15 mouse cellular contexts compared by ENCODE assay signal in genomic region chr5:107684380-107684779, GRCm38 (mm10). TPM values are rescaled to one million over a fixed set of nuclear protein-coding genes. Genes with fewer than 3 reads are reported as not detected.
A peak's percentile ranks its signal among the peaks of the same experiment; 100 is the strongest.
DNase-seq lines count a peak whose midpoint lies in the region; ATAC-seq and TF ChIP-seq lines count a peak whose summit lies in the region.
"Had no signal": no experiment of that assay in that cellular context is flagged by ENCODE, and none has a peak within 500 bp of the region (broad histone marks: within the 10 kb centered on the region; RNA-seq: fewer than 3 reads in every experiment).

No protein-coding gene starts in this region.

- 64% methylated on average over 2 of the region's 2 CpGs for WGBS in heart, postnatal 0 days
- 59% methylated on average over 2 of the region's 2 CpGs for WGBS in lung, embryonic 14.5 days

- no peaks in the 10 kb centered on the region for H3K9me3 ChIP-seq in heart, postnatal 0 days (replicated peaks; ENCODE audit: control insufficient read depth, low read length)
- H3K9me3 ChIP-seq in lung, embryonic 14.5 days (ENCODE audit: low read depth, low read length) = no peaks in the 10 kb centered on the region
- H3K9me3 ChIP-seq: heart, embryonic 10.5 days; neural tube, embryonic 12.5 days had no signal

- H3K4me2 ChIP-seq in heart, postnatal 0 days (ENCODE audit: low read depth, low read length) = no peak overlapping the region
- H3K4me2 ChIP-seq in lung, embryonic 14.5 days = no peak overlapping the region
- H3K4me2 ChIP-seq: hindbrain, embryonic 14.5 days; neural tube, embryonic 12.5 days had no signal

- TF ChIP-seq CTCF in heart, postnatal 0 days (IDR thresholded peaks at IDR 0.05; ENCODE audit: low read depth) = peak; percentile 31
- peak; percentile 37; the same call in 1 of the 2 replicates for TF ChIP-seq CTCF in lung, embryonic 14.5 days (IDR thresholded peaks at IDR 0.05; ENCODE audit: low read depth)

- no peak for ATAC-seq in heart, postnatal 0 days (ENCODE audit: insufficient read depth, low read depth)
- no peak for ATAC-seq in lung, embryonic 14.5 days (ENCODE audit: insufficient read depth)

- DNase-seq in heart, postnatal 0 days (ENCODE audit: low spot score) = no peak
- DNase-seq in heart, adult 11 months = no peak
- peak; percentile 37 for DNase-seq in lung, embryonic 14.5 days
- DNase-seq in lung, adult 18-20 months = no peak
- DNase-seq in 416B (ENCODE audit: low read depth) = peak; percentile 74
- peak; percentile 10 for DNase-seq in brain, adult 2 months (ENCODE audit: low read depth, low spot score)
- no peak for DNase-seq in natural killer cell, adult 2 months (ENCODE audit: low spot score in 2 of 2)
- DNase-seq in adrenal gland, postnatal 25 days = no peak
- DNase-seq: right cerebral cortex, adult 18-20 months had no signal

- no peaks in the 10 kb centered on the region for H3K4me1 ChIP-seq in heart, postnatal 0 days (ENCODE audit: control insufficient read depth, insufficient read depth)
- no peaks in the 10 kb centered on the region for H3K4me1 ChIP-seq in lung, embryonic 14.5 days (ENCODE audit: insufficient read depth)

- H3K27me3 ChIP-seq in heart, postnatal 0 days (ENCODE audit: control insufficient read depth, insufficient read depth, low read length) = peaks cover 7% of the 10 kb centered on the region
- H3K27me3 ChIP-seq in lung, embryonic 14.5 days (ENCODE audit: insufficient read depth, low read length) = 0 out of 2 replicates have a peak, but pooled peaks cover 3% of the 10 kb centered on the region

- TF ChIP-seq EP300 in heart, postnatal 0 days (IDR thresholded peaks at IDR 0.05; ENCODE audit: low read depth) = no peak

- H3K4me3 ChIP-seq in heart, postnatal 0 days (ENCODE audit: low read depth, low read length) = no peak overlapping the region
- H3K4me3 ChIP-seq in lung, embryonic 14.5 days (ENCODE audit: low read depth, low read length) = no peak overlapping the region
- H3K4me3 ChIP-seq: erythroblast, embryonic 14.5 days; heart, embryonic 10.5 days; neural tube, embryonic 12.5 days had no signal

- H3K36me3 ChIP-seq in heart, postnatal 0 days (replicated peaks; ENCODE audit: control insufficient read depth, insufficient read depth, low read length) = no peaks in the 10 kb centered on the region
- no peaks in the 10 kb centered on the region for H3K36me3 ChIP-seq in lung, embryonic 14.5 days (ENCODE audit: insufficient read depth)
- H3K36me3 ChIP-seq: heart, embryonic 10.5 days; neural tube, embryonic 12.5 days had no signal

- no peak overlapping the region for H3K9ac ChIP-seq in heart, postnatal 0 days (replicated peaks; ENCODE audit: low read depth, low read length)
- no peak overlapping the region for H3K9ac ChIP-seq in lung, embryonic 14.5 days
- H3K9ac ChIP-seq: hindbrain, embryonic 14.5 days; neural tube, embryonic 12.5 days had no signal

- H3K27ac ChIP-seq in heart, postnatal 0 days (ENCODE audit: low read depth) = no peak overlapping the region
- H3K27ac ChIP-seq in lung, embryonic 14.5 days (ENCODE audit: low read depth) = no peak overlapping the region
- H3K27ac ChIP-seq: heart, embryonic 10.5 days; hindbrain, embryonic 14.5 days; neural tube, embryonic 12.5 days had no signal

RNA-seq across cellular contexts. Expression of gene Gfi1, which starts 41.5 kb away (rescaled TPM):
- 0.62 TPM in 1 of 2 replicates, not detected in the other for total RNA-seq in heart, postnatal 0 days (2014; rRNA removed; ENCODE audit: low replicate concordance)
- polyA plus RNA-seq in heart, postnatal 0 days (2015; fragmentation: Nextera tagmentation; extraction: Ambion mirVana) = not detected in 2 replicates
- 0.07 and 0.14 TPM in 2 replicates for polyA plus RNA-seq in lung, embryonic 14.5 days (2014; fragmentation: Nextera tagmentation; extraction: Ambion mirVana)
- total RNA-seq in adrenal gland, postnatal 25 days (2021) = not detected in 2 replicates
- total RNA-seq: left cerebral cortex, postnatal 36 days had no signal
- polyA plus RNA-seq: cortical plate, adult 2 months; heart, embryonic 10.5 days; hindbrain, embryonic 14.5 days; neural tube, embryonic 12.5 days had no signal

Comparison
In these comparisons a context has a peak if more than half of its experiments do, and no peak if none do; other contexts are left out.
1. DNase-seq: peak in lung, embryonic 14.5 days (single experiment), 416B (single experiment) and brain, adult 2 months (single experiment); none in heart, postnatal 0 days (single experiment), heart, adult 11 months (single experiment), lung, adult 18-20 months (0 of 2), natural killer cell, adult 2 months (0 of 2) and adrenal gland, postnatal 25 days (single experiment).